Comparison of ENCODE assay signal across 9 mouse cellular contexts in the genomic region with DNA sequence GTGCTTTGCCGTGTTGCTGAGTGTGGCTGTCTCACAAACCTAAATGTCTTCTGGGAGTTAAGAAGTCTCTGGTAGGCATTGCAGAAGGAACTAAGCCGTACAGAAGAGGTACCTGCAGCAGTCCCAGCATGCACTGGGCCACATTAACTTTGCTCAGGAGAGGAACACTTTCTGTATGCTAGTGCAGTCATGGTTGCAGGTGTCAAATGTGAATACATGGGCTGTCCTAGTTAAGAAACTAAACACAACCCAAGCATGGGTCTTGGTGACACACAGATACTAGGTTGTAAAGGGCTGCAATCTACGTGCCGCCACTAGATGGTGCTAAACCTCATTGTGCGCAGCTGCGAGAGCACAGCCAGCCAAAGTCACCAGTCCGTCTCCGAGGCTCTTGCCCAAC. TPM values are rescaled to one million over a fixed set of nuclear protein-coding genes. Genes with fewer than 3 reads are reported as not detected.
A peak's percentile ranks its signal among the peaks of the same experiment; 100 is the strongest.
DNase-seq lines count a peak whose midpoint lies in the region; ATAC-seq lines count a peak whose summit lies in the region.
"Had no signal": no experiment of that assay in that cellular context is flagged by ENCODE, and none has a peak within 500 bp of the region (broad histone marks: within the 10 kb centered on the region; RNA-seq: fewer than 3 reads in every experiment).

No protein-coding gene starts in this region.

- no peak overlapping the region for H3K27ac ChIP-seq in hindbrain, embryonic 11.5 days (ENCODE audit: low read depth, low read length)
- H3K27ac ChIP-seq in hindbrain, embryonic 12.5 days: no peak overlapping the region
- H3K27ac ChIP-seq: limb, embryonic 13.5 days had no signal

- no peaks in the 10 kb centered on the region for H3K36me3 ChIP-seq in hindbrain, embryonic 11.5 days (ENCODE audit: control insufficient read depth, insufficient read depth, low read length)
- peaks cover 27% of the 10 kb centered on the region for H3K36me3 ChIP-seq in hindbrain, embryonic 12.5 days

- no peak overlapping the region for H3K4me3 ChIP-seq in hindbrain, embryonic 11.5 days (ENCODE audit: low read depth, low read length)
- no peak overlapping the region for H3K4me3 ChIP-seq in hindbrain, embryonic 12.5 days
- H3K4me3 ChIP-seq: limb, embryonic 13.5 days had no signal

- H3K4me2 ChIP-seq in hindbrain, embryonic 11.5 days (replicated peaks; ENCODE audit: low read depth, low read length): no peak overlapping the region
- no peak overlapping the region for H3K4me2 ChIP-seq in hindbrain, embryonic 12.5 days (replicated peaks)
- H3K4me2 ChIP-seq: limb, embryonic 13.5 days had no signal

- H3K9me3 ChIP-seq in hindbrain, embryonic 11.5 days (ENCODE audit: control insufficient read depth, low read length): no peaks in the 10 kb centered on the region
- no peaks in the 10 kb centered on the region for H3K9me3 ChIP-seq in hindbrain, embryonic 12.5 days (replicated peaks)
- H3K9me3 ChIP-seq: limb, embryonic 13.5 days had no signal

- no peaks in the 10 kb centered on the region for H3K4me1 ChIP-seq in hindbrain, embryonic 11.5 days (replicated peaks; ENCODE audit: control insufficient read depth, insufficient read depth, low read length)
- no peaks in the 10 kb centered on the region for H3K4me1 ChIP-seq in hindbrain, embryonic 12.5 days
- H3K4me1 ChIP-seq: limb, embryonic 13.5 days had no signal

- 86% methylated on average over 6 of the region's 8 CpGs for WGBS in hindbrain, embryonic 11.5 days
- 75% methylated on average over 8 of the region's 8 CpGs for WGBS in hindbrain, embryonic 12.5 days

- ATAC-seq in hindbrain, embryonic 11.5 days (ENCODE audit: low FRiP score): 0 out of 2 replicates have a peak, but pooled peaks have one; percentile 43
- ATAC-seq in hindbrain, embryonic 12.5 days (ENCODE audit: low FRiP score): no peak

- H3K9ac ChIP-seq in hindbrain, embryonic 11.5 days (ENCODE audit: low read depth, low read length): no peak overlapping the region
- H3K9ac ChIP-seq in hindbrain, embryonic 12.5 days: no peak overlapping the region
- H3K9ac ChIP-seq: limb, embryonic 13.5 days had no signal

- no peak for DNase-seq in hindbrain, embryonic 11.5 days (ENCODE audit: low spot score)
- DNase-seq in right cerebral cortex, postnatal 14 days: peak; percentile 62
- DNase-seq in right cerebral cortex, postnatal 25 days: no peak
- peak; percentile 70 to 74 for DNase-seq in cerebellum, postnatal 10 days
- peak; percentile 42 for DNase-seq in kidney, postnatal 14 days
- DNase-seq in spleen, postnatal 14 days (ENCODE audit: low spot score in 2 of 2): peak; percentile 21 to 45
- no peak for DNase-seq in ovary, adult 18-20 months (ENCODE audit: low spot score)

- H3K27me3 ChIP-seq in hindbrain, embryonic 11.5 days (ENCODE audit: control insufficient read depth, insufficient read depth, low read length): no peaks in the 10 kb centered on the region
- H3K27me3 ChIP-seq in hindbrain, embryonic 12.5 days: no peaks in the 10 kb centered on the region
- H3K27me3 ChIP-seq: limb, embryonic 13.5 days had no signal

RNA-seq across cellular contexts. Expression of a gene that starts 13.1 kb away (rescaled TPM):
- polyA plus RNA-seq in hindbrain, embryonic 11.5 days (2014; fragmentation: Nextera tagmentation; extraction: Ambion mirVana): 24.4 and 30.8 TPM in 2 replicates
- polyA plus RNA-seq in hindbrain, embryonic 12.5 days (2016; fragmentation: Nextera tagmentation; extraction: Ambion mirVana): 26.1 and 31.9 TPM in 2 replicates

RNA-seq across cellular contexts. Expression of a gene that starts 48.7 kb away (rescaled TPM):
- 3.2 and 3.8 TPM in 2 replicates for polyA plus RNA-seq in hindbrain, embryonic 11.5 days (2014; fragmentation: Nextera tagmentation; extraction: Ambion mirVana)
- 2.1 and 3.6 TPM in 2 replicates for polyA plus RNA-seq in hindbrain, embryonic 12.5 days (2016; fragmentation: Nextera tagmentation; extraction: Ambion mirVana)

Comparison
In these comparisons a context has a peak if more than half of its experiments do, and no peak if none do; other contexts are left out.
1. DNase-seq: peak in right cerebral cortex, postnatal 14 days (single experiment), cerebellum, postnatal 10 days (2 of 2), kidney, postnatal 14 days (single experiment) and spleen, postnatal 14 days (2 of 2); none in hindbrain, embryonic 11.5 days (single experiment), right cerebral cortex, postnatal 25 days (single experiment) and ovary, adult 18-20 months (single experiment).